Mouse (Mus musculus) right cerebral cortex, adult 2 months (tissue): Measurements from ENCODE around the gene Slc8a2.

Experiments used
- DNase-seq, 2 experiments: peaks; one replicate each; pipeline ENCODE4 v3.0.0; 2021 to 2022; ENCODE audit warnings: low spot score in 2 of 2

The Slc8a2 gene

GRCm38 (mm10) chr7:16162036-16162435 lies 32.4 kb downstream of the Slc8a2 start:
- DNase-seq, result no peak

DNA sequence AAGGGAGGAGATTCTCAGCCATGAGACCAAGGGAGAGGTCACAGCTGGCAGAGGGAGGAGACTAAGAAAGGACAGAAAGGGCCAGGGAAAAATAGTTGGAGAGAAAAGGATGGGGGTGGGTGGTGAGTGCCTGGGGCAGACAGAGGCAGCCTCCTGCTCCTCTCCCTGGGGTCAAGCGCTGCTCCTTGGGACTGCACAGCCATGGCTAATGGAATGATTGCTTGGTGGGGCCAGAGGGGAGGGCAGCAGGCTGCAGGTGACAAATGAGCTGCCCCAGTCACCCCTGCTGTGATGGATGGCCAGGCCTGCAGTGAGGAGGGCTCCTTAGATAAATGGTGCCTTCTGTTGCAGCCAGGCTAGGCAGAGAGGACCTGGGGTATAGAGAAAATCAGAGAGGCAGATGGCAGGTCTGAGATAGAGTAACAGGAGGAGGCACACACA lies 42.5 kb downstream of the Slc8a2 start:
- no peak for DNase-seq

GRCm38 (mm10) chr7:16172586-16173140 lies 43.0 kb downstream of the Slc8a2 start:
- DNase-seq, result no peak

DNA sequence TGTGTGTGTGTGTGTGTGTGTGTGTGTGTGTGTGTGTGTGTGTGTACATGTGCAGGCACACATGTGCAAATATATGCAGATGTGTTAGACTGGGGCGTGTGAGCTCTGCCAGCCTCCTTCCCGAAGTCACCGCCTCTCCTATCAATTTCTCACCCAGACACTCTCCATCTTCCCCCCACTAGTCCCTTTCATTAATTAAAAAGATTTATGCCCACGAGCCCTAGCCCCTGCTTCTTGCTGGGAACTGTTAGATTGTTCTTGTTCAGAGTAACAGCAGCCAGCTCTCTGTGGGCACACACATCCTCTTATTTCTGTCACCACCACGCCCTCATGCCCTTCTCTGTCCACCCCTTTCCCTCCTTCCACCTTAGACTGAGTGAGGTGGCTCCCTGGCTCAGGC lies 43.5 kb downstream of the Slc8a2 start:
- DNase-seq, result no peak

DNA sequence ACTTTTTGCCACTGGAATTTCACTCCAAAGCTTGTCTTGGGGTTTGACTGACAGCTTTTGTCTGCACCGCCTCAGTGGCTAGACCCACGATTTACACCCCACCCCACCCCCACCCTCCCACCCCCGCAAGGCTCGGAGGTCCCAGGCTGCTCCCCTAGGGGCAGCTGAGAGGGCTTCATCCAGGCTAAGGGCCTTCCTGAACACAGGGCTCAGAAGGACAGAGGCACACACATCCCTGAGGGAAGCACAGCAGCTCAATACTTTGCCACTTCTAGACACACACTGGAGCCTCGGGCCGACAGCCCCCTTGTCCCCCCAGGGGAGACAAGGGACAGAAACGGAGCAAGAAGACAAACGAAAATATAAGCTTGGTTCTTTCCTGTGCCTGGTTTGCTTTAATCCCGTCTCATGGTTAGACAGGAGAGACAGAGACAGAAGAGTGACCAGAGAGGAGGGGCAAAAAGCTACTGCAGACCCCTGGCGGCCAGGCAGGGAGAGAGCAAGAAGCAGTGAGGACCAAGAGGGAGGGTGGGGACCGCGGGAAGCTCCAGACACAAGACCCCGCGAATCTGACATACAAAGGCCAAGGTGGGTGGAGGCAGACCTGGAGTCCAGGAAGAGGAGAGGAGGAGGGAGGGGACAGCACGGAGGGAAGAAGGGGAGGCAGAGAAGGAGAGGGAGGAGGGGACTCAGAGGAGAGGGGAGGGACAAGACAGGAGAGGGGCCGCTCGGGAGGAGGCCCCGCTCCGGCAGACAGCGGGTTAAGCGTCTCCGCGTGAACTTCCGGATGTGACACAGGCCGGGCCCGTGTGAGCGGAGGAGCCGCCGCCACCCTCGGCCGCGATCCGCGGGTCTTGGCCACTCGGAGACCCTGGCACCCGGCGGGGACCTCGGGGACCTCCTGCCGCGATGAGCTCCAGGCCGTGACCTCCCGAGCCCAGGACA lies 45.2 kb downstream of the Slc8a2 start, which contains the start of gene Meis3:
Meis3 (plus strand) TSS at position 494 of the 945 bp plus-strand sequence.
- DNase-seq, result peak; percentile 49 to 55

GRCm38 (mm10) chr7:16175542-16175931 lies 45.9 kb downstream of the Slc8a2 start:
- DNase-seq, result no peak

DNA sequence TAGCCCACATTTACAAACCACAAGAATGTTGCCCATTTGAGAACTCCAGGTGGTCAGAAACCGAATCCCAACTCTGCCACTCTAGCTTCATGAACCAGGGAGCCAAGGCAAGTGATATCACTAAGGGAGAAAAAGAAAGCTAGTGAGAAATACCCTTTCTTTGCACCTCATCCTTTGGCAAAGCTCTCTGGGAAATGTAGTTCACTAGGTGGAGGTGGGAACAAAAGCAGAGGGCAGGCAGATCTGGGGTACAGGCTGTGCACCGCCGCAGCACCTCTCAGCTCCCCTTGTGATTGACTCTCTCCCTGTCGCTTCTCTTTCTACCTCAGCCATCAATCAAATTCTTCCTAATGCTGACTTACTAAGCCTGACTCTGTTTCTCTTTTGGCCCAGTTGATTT lies 48.5 kb downstream of the Slc8a2 start:
- no peak for DNase-seq

DNA sequence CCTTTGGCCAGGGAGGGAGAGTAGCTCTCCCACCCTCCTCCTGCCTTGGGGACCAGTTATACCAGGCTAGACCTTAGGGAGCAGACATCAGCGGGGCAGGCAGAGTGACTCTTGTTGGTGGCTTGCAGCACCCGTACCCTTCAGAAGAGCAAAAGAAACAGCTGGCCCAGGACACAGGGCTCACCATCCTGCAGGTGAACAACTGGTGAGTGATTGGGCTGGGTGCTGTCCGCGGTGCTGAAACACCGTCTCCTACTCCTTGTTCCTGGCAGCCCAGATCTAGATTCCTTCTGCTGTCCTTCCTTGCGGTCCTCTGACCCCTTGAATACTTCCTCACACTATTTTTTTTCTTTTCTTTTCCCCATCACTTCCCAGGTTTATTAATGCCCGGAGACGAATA lies 54.0 kb downstream of the Slc8a2 start:
- no peak for DNase-seq

DNA sequence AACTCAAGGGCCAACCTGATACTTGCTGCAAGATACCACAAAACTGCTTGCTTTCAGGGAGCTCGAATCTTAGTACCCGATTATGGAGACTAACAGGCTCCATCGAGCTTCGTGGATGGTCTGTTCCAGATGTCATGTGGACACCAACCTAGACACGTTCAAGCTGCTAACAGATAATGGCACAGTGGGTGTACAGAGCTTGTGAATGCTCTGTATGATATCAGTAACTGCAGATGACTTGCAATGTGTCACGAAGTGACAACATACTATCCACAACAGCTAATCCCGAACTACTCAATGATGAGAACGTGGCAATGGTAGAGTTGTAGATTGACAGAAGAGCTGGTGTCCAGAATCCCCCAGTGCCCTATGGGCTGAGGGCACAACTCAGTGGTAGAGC lies 57.9 kb downstream of the Slc8a2 start:
- no peak for DNase-seq

- peak; percentile 86 for DNase-seq
Observed at GRCm38 (mm10) chr7:16192315-16192714, 62.7 kb downstream of the Slc8a2 start.

DNA sequence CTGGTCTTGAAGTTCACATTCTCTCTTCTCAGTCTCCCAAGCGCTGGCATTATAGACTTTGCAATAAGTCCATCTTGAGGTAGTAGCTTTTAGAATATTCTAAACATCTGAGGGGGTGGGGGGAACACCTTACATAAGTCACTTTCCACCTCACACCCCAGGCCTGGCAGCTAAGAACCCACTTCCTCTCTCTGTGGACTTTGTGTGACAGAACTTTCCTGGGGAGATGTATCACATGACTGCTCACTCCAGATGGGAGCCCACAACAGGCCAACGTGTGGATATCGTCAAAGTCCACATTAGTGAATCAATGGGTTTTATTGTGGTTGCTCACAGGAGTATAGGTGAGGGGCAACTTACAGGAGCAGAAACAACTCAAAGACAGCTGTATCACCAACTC lies 64.1 kb downstream of the Slc8a2 start:
- no peak for DNase-seq

GRCm38 (mm10) chr7:16196616-16197015 lies 67.0 kb downstream of the Slc8a2 start:
- DNase-seq, result no peak

GRCm38 (mm10) chr7:16197166-16197565 lies 67.5 kb downstream of the Slc8a2 start:
- DNase-seq, result no peak

DNA sequence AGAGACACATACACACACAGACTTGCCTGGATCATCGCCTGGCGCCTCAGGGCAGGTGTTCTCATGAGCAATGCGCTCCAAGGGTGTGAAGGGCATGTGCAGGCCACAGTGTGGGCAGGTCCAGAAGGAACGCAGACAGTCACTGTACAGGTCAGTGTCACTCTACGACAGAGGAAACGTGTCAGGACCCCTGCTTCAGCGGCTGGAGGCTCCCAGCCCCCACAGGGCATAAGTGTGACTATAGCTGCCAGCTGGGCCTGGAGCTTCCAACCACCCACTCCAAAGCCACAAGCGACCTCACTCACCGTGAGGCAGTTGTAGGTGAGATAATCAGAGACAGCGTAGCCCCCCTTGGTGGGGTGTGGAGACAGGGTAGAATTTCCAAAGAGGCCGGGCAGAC lies 68.9 kb downstream of the Slc8a2 start:
- no peak for DNase-seq

DNA sequence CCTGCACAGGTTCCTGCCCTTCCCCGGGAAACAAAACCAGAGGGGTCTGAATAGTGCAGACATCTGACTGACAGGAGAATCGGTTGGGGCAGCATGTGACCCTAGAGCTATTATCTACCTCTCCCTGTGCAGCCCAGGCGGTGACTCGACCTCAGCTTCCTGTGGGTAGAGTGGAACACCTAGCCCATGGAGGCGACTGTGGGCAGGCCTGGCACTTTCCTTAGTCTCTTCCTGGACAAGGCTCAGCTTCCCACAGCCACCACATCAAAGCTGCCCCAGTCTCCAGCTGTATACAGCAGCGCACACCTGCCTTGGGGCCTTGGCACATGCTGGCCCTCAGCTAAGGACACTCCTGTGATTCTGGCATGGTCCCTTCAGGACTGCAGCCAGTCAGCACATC lies 71.5 kb downstream of the Slc8a2 start:
- no peak for DNase-seq

DNA sequence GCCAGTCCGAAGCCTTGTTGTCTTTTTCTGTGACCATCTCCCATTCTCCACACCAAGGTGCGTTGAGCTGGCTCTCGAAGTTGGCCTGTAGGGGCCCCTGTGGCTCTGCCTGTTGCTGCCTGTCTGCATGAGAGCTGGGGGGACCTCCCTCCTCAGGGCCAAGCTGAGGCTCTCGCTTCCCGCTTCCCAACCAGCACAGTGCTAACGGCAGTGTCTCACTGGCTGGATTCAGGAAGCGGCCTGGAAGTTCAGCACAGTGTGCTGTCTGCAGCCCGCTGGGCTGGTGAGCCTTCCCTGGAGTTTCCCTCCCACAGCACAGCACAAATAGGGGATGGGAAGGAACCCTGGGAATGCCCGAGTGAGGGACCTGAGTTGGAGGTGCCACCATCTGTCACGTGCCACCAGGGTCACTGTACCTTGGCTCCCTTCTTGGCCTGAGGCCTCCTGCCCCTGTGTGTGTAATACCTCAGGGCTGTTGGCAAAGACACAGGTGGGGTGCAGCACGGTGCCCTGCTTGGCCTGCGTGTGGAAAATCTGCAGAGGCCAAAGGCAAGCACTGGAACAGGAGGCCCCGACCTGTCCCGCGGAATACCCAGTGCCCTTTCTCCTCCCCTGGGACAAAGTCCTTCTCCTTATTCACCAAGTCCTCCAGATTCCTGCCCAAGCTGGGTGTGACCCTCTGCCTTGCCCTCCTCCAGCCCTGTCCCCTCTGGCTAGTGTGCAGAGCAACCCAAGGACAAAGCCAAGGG lies 73.3 kb downstream of the Slc8a2 start:
- no peak for DNase-seq

- no peak for DNase-seq
Observed at GRCm38 (mm10) chr7:16203505-16203903, 73.9 kb downstream of the Slc8a2 start.

DNA sequence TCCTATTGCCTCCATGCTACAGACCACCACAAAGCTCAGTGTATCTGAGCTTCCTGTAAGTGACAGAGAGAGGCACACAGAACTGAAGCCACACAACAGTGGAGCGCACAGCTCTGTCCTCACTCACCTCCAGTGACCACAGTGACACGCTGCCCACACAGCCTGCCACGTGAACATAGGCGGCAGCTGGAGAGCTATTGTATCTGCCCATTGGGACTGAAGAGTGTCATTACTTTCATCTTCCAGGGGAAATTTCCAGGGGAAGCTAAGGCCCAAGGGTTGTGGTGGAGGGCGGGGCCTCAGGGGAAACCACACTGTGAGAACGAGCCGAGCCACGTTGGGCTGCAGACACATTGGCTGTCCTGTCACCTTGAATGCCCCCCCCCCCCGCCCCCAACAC lies 75.2 kb downstream of the Slc8a2 start:
- no peak for DNase-seq

- no peak for DNase-seq
Observed at GRCm38 (mm10) chr7:16207076-16207475, 77.5 kb downstream of the Slc8a2 start.

GRCm38 (mm10) chr7:16207496-16207895 lies 77.9 kb downstream of the Slc8a2 start:
- peak; percentile 66 to 71 for DNase-seq

DNA sequence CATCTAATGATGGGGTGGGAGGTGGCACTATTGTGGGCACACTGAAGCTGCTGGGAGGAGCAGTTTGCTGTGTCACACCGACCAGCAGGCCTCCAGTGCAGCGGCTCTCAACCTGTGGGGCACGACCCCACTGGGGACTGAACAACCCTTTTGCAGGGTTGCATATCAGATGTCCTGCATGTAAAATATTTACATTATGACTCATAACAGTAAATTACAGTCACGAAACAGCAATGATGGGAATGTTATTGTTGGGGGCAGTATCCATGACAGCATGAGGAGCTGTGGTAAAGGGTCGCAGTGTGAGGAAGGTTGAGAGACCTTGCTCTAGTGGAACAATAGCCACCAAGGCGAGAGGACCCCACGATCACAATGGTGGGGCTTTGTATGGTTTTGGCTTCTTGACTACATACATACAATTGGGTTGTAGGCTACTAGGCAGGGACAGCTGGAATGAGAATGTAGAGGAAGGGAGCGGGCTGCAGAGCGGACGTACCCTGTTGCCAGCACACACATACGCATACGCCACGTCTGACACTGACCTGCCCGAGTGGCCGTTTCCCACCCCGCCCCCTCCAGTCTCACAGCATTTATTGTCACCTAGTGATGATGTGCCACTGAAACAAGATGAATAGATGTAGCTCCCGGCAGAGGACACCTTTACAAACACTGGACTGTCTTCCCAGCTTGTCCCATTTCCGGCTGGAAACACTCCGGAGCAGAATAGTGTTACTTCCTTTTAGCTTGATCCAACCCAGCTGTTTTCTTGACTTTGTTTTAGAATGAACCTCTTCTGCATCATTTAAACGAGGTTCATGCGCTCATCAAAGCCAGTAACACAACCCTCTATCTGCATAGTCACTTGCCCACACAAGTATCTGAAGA lies 79.4 kb downstream of the Slc8a2 start:
- no peak for DNase-seq
